Mouse (Mus musculus): ENCODE results near the gene Zfp526. TPM values are rescaled to one million over a fixed set of nuclear protein-coding genes. Genes with fewer than 3 reads are reported as not detected.

Zfp526 gene
- 1.9 and 2.0 TPM in 2 replicates for polyA plus RNA-seq (2015; fragmentation: Nextera tagmentation; extraction: Ambion mirVana)

DNA sequence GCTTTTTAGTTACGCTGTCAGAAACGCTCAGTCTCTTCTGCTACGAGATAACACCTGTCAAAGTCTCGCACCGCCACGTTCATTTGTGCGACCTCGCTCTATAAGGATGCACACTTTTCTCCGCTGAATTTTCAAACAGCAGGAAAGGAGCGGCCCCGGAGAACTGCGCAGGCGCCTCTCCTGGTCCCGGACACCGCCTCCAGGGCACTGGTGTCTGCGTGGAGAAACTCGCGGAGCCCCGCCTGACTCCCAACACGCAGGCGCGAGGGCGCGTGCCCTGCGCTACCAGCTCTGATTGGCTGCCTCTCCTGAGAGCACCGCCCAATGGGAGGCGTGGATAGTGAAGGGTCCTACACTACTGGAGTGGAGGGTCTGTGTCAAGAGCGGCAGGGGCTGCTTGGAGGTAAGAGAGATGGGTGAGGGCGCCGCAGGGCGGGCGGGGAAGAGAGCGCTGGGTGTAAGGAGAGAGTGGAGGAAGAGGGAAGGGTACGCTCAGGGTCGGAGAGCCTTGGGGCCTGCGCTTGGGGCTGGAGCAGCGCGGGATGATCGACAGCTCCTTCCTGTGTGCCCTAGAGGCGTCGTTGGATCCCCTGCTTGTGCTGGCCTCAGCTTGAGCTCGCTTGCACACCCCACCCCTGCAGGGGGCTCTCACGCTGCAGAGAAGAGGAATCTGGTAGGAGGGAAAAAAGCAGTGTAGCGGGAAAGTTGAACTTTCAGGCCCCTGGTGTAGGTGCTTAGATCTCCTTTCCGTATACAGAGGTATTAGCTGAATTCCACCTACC, at the start of gene Zfp526:
Zfp526 (plus strand) TSS at position 324 of the 782 bp plus-strand sequence.
- H3K4me1 ChIP-seq: peaks cover 35% of the 10 kb centered on the region
- ATAC-seq (replicated peaks): peak; percentile 97
- no peaks in the 10 kb centered on the region for H3K9me3 ChIP-seq
- H3K4me2 ChIP-seq (replicated peaks): peak within 1 kb of the TSS; percentile 73
- under 1% methylated on average over 44 of the region's 45 CpGs for WGBS
- H3K36me3 ChIP-seq: peaks cover 15% of the 10 kb centered on the region
- peak within 1 kb of the TSS; percentile 63 for H3K4me3 ChIP-seq
- peak within 1 kb of the TSS; percentile 91 for H3K27ac ChIP-seq (replicated peaks)
- H3K27me3 ChIP-seq: no peaks in the 10 kb centered on the region
- peak within 1 kb of the TSS; percentile 69 for H3K9ac ChIP-seq (replicated peaks)

DNA sequence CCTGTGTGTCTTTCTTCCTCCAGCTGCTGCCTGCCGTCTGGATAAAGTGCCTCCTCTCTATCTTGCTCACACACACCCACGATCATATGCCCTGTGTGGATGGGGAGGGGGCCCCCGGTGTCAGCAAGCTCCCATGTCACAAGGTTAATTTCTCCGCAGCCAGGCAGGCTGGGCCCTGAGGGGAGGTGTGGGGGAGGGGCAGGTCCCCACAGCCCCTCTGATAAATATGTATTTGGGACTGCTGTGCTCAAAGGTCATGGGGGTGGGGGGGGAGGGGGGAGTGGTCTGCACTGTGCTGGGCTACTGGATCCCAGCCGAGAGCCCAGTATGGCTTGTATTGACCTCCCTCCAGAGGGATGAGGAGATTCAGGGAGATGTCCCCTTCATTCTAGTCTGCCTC, 48.6 kb upstream of the Zfp526 start:
- Histone ChIP-seq H3K27ac (replicated peaks) (no peak overlapping the region), H3K9me3 (no peaks in the 10 kb centered on the region), H3K4me3 (no peak overlapping the region), H3K9ac (replicated peaks) (no peak overlapping the region), H3K27me3 (no peaks in the 10 kb centered on the region), H3K36me3 (no peaks in the 10 kb centered on the region), H3K4me1 (peaks cover 21% of the 10 kb centered on the region), H3K4me2 (replicated peaks) (no peak overlapping the region)
- no peak for ATAC-seq (replicated peaks)
- 52% methylated on average over 5 of the region's 5 CpGs for WGBS

DNA sequence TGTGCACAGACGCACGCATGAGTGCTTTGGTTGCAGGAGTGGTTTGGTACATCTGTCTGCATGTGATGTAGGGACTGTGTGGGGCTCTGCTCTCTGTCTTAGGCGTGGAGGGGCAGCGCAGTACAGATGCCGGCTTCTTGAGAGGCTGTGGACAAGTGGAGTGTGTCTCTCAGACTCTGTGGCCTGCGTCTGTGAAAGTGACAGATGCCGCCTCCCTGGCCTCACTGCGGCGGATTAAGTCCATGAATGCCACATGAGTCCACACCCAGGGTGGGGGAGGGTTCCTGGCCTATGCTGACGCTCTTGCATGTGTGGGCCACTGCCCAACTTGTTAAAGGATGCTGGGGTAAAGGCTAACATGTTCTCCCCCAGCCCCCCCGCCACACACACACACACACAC, 46.9 kb upstream of the Zfp526 start:
- Histone ChIP-seq H3K36me3 (no peaks in the 10 kb centered on the region), H3K27me3 (no peaks in the 10 kb centered on the region), H3K4me3 (no peak overlapping the region), H3K4me2 (replicated peaks) (no peak overlapping the region), H3K9ac (replicated peaks) (no peak overlapping the region; the same call in 1 of the 2 replicates), H3K27ac (replicated peaks) (0 out of 2 replicates have a peak overlapping the region, but pooled peaks have one; percentile 5), H3K9me3 (no peaks in the 10 kb centered on the region), H3K4me1 (peaks cover 28% of the 10 kb centered on the region)
- WGBS: 37% methylated on average over 11 of the region's 11 CpGs
- no peak for ATAC-seq (replicated peaks)

DNA sequence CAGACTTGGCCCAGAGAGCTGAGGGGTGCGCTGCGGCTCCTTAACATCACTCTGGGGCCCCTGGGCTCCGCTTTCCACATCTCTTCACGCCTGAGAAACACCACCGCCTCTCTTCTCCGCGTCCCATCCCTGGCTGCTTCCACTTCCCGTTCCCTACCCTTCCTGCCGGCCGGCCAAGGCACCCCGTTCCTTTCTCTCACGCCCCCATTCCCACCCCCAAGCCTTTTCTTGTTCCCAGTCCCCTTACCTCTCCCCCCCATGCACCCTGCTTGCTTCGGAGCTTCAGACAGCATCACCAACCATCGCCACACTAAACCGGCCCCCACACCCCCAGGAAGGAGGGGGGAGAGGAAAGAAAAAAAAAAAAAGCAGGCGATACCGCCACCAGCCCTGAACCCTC, 42.9 kb upstream of the Zfp526 start:
- ATAC-seq (replicated peaks): no peak
- H3K9ac ChIP-seq (replicated peaks): peak overlapping the region; percentile 75
- H3K27ac ChIP-seq (replicated peaks): peak overlapping the region; percentile 98
- under 1% methylated on average over 17 of the region's 17 CpGs for WGBS
- no peaks in the 10 kb centered on the region for H3K9me3 ChIP-seq
- H3K4me1 ChIP-seq: peaks cover 50% of the 10 kb centered on the region
- peak overlapping the region; percentile 52 for H3K4me3 ChIP-seq
- peaks cover 27% of the 10 kb centered on the region for H3K27me3 ChIP-seq
- H3K4me2 ChIP-seq (replicated peaks): peak overlapping the region; percentile 68
- H3K36me3 ChIP-seq: no peaks in the 10 kb centered on the region

DNA sequence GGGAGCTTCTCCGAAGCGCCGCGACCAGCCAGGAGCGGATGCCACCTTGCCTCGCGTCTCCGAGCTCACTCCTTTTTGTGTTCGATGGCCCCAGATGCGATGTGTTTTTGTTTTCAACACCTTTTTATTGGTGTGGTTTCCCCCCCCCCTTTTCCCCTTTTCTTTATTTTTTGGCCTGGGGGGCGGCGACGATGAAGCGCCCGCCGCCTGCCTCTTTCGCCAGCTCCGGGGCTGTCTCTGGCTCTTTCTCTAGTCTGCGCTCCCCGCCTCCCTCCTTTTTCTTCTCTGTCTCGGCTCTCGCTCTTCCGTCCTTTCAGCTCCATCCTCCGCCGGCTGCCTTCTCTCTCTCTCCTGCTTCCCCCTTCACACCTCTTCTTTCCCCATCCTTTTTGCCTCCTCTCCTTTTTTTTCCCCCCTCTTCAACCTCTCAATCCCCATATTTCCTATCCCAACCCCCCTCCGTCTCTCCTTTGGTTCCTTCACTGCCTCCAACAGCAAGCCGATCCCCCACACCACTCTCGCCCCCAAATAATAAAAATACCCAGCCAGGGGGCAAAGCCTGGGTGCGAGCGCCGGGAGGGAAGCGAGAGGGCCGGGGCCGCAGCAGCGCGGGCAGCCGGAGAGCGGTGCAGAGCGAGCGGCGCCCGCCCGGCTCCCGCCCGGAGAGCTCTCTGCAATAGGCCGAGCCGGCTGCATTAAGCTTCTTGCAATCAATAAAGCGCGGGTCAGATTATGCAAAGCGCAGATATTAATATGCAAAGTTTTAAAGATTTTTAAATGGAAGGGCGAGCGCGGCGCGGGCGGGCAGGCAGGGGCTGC, 42.2 kb upstream of the Zfp526 start:
- peak overlapping the region; percentile 98 for H3K27ac ChIP-seq (replicated peaks)
- peak overlapping the region; percentile 75 for H3K9ac ChIP-seq (replicated peaks)
- peak; percentile 81 for ATAC-seq (replicated peaks)
- H3K4me1 ChIP-seq: peaks cover 50% of the 10 kb centered on the region
- H3K27me3 ChIP-seq: peaks cover 28% of the 10 kb centered on the region
- no peaks in the 10 kb centered on the region for H3K9me3 ChIP-seq
- H3K4me3 ChIP-seq: peak overlapping the region; percentile 52
- WGBS: under 1% methylated on average over 55 of the region's 56 CpGs
- H3K4me2 ChIP-seq (replicated peaks): peak overlapping the region; percentile 68
- H3K36me3 ChIP-seq: no peaks in the 10 kb centered on the region

DNA sequence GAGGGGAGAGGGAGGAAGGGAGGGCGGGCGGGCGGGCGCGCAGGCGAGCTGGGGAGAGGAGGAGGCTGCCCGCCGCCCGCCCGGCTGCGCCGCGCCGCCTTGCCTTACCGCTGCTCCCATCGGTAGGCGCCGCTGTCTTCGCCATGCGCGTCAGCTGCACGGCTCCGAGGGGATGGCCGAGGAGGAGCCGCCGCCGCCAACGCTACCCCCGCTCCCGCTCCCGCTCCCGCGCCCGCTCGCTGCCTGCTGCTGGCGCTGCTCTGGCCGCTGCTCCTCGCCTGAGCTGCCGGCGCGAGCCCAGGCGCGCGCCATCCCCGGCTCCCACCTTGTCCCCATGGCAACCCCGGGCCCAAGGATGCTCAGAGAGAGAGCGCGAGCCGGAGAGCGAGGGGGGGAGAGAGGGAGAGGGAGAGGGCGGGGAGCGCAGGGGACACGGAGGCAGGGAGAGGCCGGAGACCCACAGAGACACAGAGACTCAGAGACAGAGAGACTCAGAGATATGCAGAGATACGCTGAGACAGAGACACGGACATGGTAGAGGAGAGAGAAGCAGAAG, 41.5 kb upstream of the Zfp526 start, which contains the start of gene Pou2f2:
Pou2f2 (minus strand) TSS at position 121 of the 556 bp plus-strand sequence.
- Histone ChIP-seq H3K9me3 (no peaks in the 10 kb centered on the region), H3K27ac (replicated peaks) (peak within 1 kb of the TSS; percentile 98), H3K4me2 (replicated peaks) (peak within 1 kb of the TSS; percentile 68), H3K4me3 (peak within 1 kb of the TSS; percentile 52), H3K36me3 (no peaks in the 10 kb centered on the region), H3K27me3 (peaks cover 35% of the 10 kb centered on the region), H3K4me1 (peaks cover 44% of the 10 kb centered on the region), H3K9ac (replicated peaks) (peak within 1 kb of the TSS; percentile 75)
- ATAC-seq (replicated peaks): peak; percentile 95
- WGBS: 0% methylated on average over 25 of the region's 56 CpGs

DNA sequence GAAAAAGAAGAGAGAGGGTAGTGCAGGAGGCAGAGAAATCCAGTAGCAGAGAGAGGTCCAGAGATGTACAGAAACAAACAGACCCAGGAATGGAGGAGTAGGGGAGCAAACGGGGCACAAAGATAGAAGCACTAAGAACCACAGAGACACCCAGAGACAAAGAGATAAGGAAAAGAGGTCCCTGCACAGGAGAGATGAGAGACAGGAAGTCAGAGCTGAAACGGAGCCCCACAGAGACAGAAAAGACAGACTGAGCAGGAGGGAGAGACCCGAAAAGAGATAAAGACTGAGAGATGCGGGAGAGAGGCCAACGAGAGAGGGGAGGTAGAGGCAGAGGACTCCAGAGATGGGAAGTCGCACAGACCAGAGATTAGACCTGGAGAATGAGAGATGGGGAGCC, 40.7 kb upstream of the Zfp526 start:
- peak overlapping the region; percentile 68 for H3K4me2 ChIP-seq (replicated peaks)
- H3K9me3 ChIP-seq: no peaks in the 10 kb centered on the region
- no peaks in the 10 kb centered on the region for H3K36me3 ChIP-seq
- 0 out of 2 replicates have a peak overlapping the region, but pooled peaks have one; percentile 75 for H3K9ac ChIP-seq (replicated peaks)
- ATAC-seq (replicated peaks): no peak
- H3K27me3 ChIP-seq: peaks cover 35% of the 10 kb centered on the region
- H3K4me3 ChIP-seq: peak overlapping the region; percentile 52
- H3K27ac ChIP-seq (replicated peaks): peak overlapping the region; percentile 98
- WGBS: 3% methylated on average over 6 of the region's 6 CpGs
- H3K4me1 ChIP-seq: peaks cover 44% of the 10 kb centered on the region

DNA sequence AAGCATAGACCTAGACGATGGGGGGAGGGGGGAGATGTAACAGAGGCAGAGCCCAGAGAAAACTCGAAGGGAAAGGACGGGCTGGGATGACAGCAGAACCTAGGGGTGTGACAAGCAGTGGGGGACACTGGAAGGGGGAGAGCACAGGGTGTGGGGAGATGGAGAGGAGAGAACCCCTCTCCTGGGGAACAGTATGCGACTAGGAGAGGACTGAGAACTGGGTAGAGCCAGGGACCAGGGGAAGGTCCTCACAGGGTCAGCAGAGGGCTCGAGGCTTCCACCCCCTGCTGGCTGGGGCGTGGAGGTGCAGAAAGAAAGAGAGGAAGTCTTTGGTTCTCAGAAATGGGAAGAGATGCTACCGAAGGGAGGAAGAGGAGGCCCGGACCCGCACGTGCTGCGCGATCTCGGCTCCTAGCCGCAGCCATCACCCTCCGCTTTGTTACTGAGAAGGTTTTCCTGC, 39.9 kb upstream of the Zfp526 start:
- Histone ChIP-seq H3K9me3 (no peaks in the 10 kb centered on the region), H3K4me3 (peak overlapping the region; percentile 52), H3K4me2 (replicated peaks) (peak overlapping the region; percentile 68), H3K36me3 (no peaks in the 10 kb centered on the region), H3K4me1 (peaks cover 44% of the 10 kb centered on the region), H3K9ac (replicated peaks) (0 out of 2 replicates have a peak overlapping the region, but pooled peaks have one; percentile 24), H3K27me3 (peaks cover 35% of the 10 kb centered on the region), H3K27ac (replicated peaks) (0 out of 2 replicates have a peak overlapping the region, but pooled peaks have one; percentile 15)
- ATAC-seq (replicated peaks): no peak
- 2% methylated on average over 15 of the region's 15 CpGs for WGBS

DNA sequence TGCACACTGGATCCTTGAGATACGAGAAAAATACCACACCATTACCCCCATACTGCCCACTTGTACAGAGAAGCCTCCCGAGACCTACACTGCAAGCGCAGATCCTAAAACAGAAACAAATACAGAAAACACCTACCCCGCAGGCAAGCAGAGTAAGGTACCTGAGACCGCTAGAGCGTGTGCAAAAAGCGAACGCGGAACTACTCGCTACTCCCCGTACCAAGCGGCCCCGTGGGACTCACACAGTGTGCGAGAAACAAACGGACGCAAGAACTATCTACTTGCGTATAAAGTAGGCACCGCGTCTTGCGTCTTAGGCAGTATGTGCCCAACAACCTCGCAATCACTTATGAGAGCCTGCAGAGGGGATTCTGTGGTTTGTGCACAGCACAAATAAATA, 39.4 kb upstream of the Zfp526 start:
- H3K4me3 ChIP-seq: peak overlapping the region; percentile 52
- H3K4me1 ChIP-seq: peaks cover 40% of the 10 kb centered on the region
- ATAC-seq (replicated peaks): no peak
- H3K9ac ChIP-seq (replicated peaks): 0 out of 2 replicates have a peak overlapping the region, but pooled peaks have one; percentile 24
- H3K9me3 ChIP-seq: no peaks in the 10 kb centered on the region
- H3K27me3 ChIP-seq: peaks cover 35% of the 10 kb centered on the region
- H3K36me3 ChIP-seq: no peaks in the 10 kb centered on the region
- H3K4me2 ChIP-seq (replicated peaks): peak overlapping the region; percentile 68
- WGBS: 3% methylated on average over 21 of the region's 21 CpGs
- H3K27ac ChIP-seq (replicated peaks): no peak overlapping the region

DNA sequence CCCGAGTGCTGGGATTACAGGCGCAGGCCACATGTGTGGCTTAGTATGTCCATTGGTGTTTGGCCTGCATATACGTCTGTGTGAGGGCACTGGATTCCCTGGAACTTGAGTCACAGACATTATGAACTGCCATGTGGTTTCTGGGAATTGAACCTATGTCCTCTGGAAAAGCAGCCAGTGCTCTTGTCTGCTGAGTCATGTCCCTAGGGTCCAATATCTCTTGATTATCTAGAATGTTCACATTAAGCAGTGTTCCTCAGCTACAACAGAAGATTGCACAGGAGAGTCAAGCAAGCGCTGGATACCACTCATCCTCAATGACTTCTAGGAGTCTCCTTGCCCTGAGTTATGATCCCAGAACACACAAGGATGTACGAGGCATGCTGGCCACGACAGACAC, 37.1 kb upstream of the Zfp526 start:
- Histone ChIP-seq H3K4me2 (replicated peaks) (no peak overlapping the region), H3K4me3 (no peak overlapping the region), H3K36me3 (no peaks in the 10 kb centered on the region), H3K27me3 (peaks cover 35% of the 10 kb centered on the region), H3K27ac (replicated peaks) (no peak overlapping the region), H3K9me3 (no peaks in the 10 kb centered on the region), H3K4me1 (peaks cover 27% of the 10 kb centered on the region), H3K9ac (replicated peaks) (no peak overlapping the region)
- 85% methylated on average over 6 of the region's 6 CpGs for WGBS
- ATAC-seq (replicated peaks): no peak

DNA sequence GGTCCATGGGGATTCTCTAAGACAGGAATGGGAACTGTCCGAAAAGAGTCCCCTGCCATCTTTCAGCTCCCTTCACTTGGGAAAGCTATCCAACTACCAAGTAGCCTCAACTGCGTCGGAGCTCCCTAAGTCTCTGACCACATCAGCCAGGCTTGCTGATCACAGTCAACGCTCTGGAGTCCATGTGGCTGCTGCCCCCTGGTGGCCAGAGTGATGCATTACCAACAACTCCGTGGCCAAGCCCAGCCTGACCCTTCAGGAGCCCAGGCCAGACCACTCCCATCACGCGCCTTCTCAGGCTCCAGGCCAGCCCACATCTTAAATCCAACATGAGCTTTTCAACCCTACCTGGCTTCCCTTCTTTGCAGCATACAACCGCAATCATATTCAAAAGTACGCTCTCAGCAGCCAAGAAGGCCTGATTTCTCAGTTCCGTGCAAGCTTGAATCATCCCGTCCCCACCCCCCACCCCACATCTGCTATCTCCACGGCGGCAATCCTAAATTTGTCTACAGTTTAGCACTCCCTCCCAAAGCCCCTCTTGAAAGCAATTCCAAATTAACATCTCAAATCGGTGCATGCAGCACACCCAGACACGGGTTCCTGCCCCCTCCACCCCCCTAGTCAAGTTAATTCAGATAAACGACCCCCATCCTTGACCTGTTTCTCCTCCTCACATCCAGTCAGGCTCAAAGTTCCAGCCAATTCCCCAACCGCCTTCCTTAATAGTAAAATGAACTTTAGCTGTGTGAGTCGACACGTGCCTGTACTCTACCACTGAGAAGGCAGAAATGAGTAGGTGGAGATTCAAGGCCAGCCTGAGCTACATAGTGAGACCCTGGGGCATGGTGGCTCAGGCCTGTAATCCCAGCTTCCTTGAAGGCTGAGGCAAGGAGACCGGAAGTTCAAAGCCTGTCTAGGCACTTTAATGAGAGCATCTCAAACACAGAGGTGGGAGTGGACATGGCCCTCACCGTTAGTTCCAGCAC, 33.3 kb upstream of the Zfp526 start:
- Histone ChIP-seq H3K36me3 (no peaks in the 10 kb centered on the region), H3K27me3 (peaks cover 11% of the 10 kb centered on the region; the same call in 1 of the 2 replicates), H3K27ac (replicated peaks) (no peak overlapping the region), H3K9me3 (no peaks in the 10 kb centered on the region), H3K4me3 (no peak overlapping the region), H3K9ac (replicated peaks) (no peak overlapping the region), H3K4me1 (0 out of 2 replicates have a peak, but pooled peaks cover 2% of the 10 kb centered on the region), H3K4me2 (replicated peaks) (no peak overlapping the region)
- 29% methylated on average over 21 of the region's 21 CpGs for WGBS
- peak; percentile 82 for ATAC-seq (replicated peaks)
